Mouse (Mus musculus) testis, adult 2 months (tissue): ENCODE measurements around the gene E030018B13Rik.

Source experiments
- CTCF ChIP-seq: fragments of 200-500 bp; IDR thresholded peaks from 2 replicates; pipeline ENCODE4 v1.5.1; 2012; ENCODE audit warnings: low read depth, mild to moderate bottlenecking, inconsistent platforms, low read length, moderate library complexity; ENCODE audit not compliant: control insufficient read depth, insufficient read depth, insufficient replicate concordance
- POLR2A ChIP-seq: fragments of 200-500 bp; IDR thresholded peaks from 2 replicates; pipeline ENCODE4 v1.6.1; 2012; ENCODE audit warnings: low read depth, mild to moderate bottlenecking, inconsistent platforms, low read length, moderate library complexity; ENCODE audit not compliant: control insufficient read depth

DNA sequence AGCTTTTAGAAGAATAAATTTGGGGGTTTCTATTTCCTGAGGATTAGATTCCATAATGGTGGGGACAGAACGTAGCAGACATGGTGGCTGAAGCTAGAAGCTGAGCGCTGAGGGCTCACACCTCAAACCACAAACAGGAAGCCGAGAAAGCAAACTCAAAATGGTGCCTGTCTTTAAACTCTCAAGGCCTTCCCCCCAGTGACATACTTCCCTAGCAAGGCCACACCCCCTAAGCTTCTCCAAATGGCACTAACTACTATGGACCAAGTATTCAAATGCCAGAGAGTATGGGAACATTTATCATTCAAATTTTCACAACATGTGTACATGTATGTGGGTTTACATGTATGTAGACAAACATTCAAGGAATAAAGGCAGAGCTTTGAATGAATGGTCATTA, 13.5 kb downstream of the E030018B13Rik start:
- TF ChIP-seq POLR2A (no peak), CTCF (no peak)
